Mouse (Mus musculus): ENCODE results near the gene Fxyd7. TPM values are rescaled to one million over a fixed set of nuclear protein-coding genes. Genes with fewer than 3 reads are reported as not detected.

Gene Fxyd7
- polyA plus RNA-seq, 1 experiment from 2014 or later: 265 TPM

GRCm38 (mm10) chr7:31041662-31042315 lies 9.5 kb downstream of the Fxyd7 start:
- Histone ChIP-seq H3K4me2 (peak overlapping the region; percentile 33), H3K4me1 (replicated peaks) (peaks cover 3% of the 10 kb centered on the region), H3K4me3 (peak overlapping the region; percentile 18), H3K36me3 (no peaks in the 10 kb centered on the region), H3K9ac (no peak overlapping the region), H3K27me3 (peaks cover 50% of the 10 kb centered on the region), H3K27ac (replicated peaks) (no peak overlapping the region), H3K9me3 (no peaks in the 10 kb centered on the region)
- WGBS: 7% methylated on average over 28 of the region's 28 CpGs
- ATAC-seq (ENCODE audit: low FRiP score, low read depth): no peak

GRCm38 (mm10) chr7:31041023-31041407 lies 10.3 kb downstream of the Fxyd7 start:
- H3K27me3 ChIP-seq: peaks cover 50% of the 10 kb centered on the region
- no peak overlapping the region for H3K4me3 ChIP-seq

GRCm38 (mm10) chr7:31040281-31041022 lies 10.8 kb downstream of the Fxyd7 start:
- Histone ChIP-seq H3K4me3 (no peak overlapping the region), H3K27me3 (peaks cover 49% of the 10 kb centered on the region)

More at GRCm38 (mm10) chr7:31041023-31041407, 10.3 kb downstream of the Fxyd7 start:
- Histone ChIP-seq H3K27ac (replicated peaks) (no peak overlapping the region), H3K4me2 (peak overlapping the region; percentile 33), H3K9me3 (no peaks in the 10 kb centered on the region), H3K36me3 (no peaks in the 10 kb centered on the region), H3K4me1 (replicated peaks) (peaks cover 3% of the 10 kb centered on the region), H3K9ac (no peak overlapping the region)
- no peak for ATAC-seq (ENCODE audit: low FRiP score, low read depth)
- WGBS: 52% methylated on average over 8 of the region's 8 CpGs

GRCm38 (mm10) chr7:31039011-31039410 lies 12.3 kb downstream of the Fxyd7 start:
- peaks cover 3% of the 10 kb centered on the region for H3K4me1 ChIP-seq (replicated peaks)
- no peaks in the 10 kb centered on the region for H3K36me3 ChIP-seq
- no peak overlapping the region for H3K27ac ChIP-seq (replicated peaks)
- no peaks in the 10 kb centered on the region for H3K9me3 ChIP-seq
- H3K9ac ChIP-seq: no peak overlapping the region
- 89% methylated on average over 4 of the region's 4 CpGs for WGBS
- H3K4me3 ChIP-seq: no peak overlapping the region
- peaks cover 36% of the 10 kb centered on the region for H3K27me3 ChIP-seq
- no peak overlapping the region for H3K4me2 ChIP-seq
- ATAC-seq (ENCODE audit: low FRiP score, low read depth): no peak

More at GRCm38 (mm10) chr7:31040281-31041022, 10.8 kb downstream of the Fxyd7 start:
- Histone ChIP-seq H3K9ac (no peak overlapping the region), H3K9me3 (no peaks in the 10 kb centered on the region), H3K36me3 (no peaks in the 10 kb centered on the region), H3K4me1 (replicated peaks) (peaks cover 3% of the 10 kb centered on the region), H3K27ac (replicated peaks) (no peak overlapping the region), H3K4me2 (no peak overlapping the region)
- WGBS: 79% methylated on average over 12 of the region's 12 CpGs
- no peak for ATAC-seq (ENCODE audit: low FRiP score, low read depth)

GRCm38 (mm10) chr7:31037675-31038074 lies 13.6 kb downstream of the Fxyd7 start:
- WGBS: 60% methylated on average over 2 of the region's 2 CpGs
- H3K9me3 ChIP-seq: no peaks in the 10 kb centered on the region
- H3K9ac ChIP-seq: no peak overlapping the region
- peaks cover 3% of the 10 kb centered on the region for H3K4me1 ChIP-seq (replicated peaks)
- no peaks in the 10 kb centered on the region for H3K36me3 ChIP-seq
- peaks cover 23% of the 10 kb centered on the region for H3K27me3 ChIP-seq
- H3K4me2 ChIP-seq: no peak overlapping the region
- H3K27ac ChIP-seq (replicated peaks): no peak overlapping the region
- no peak overlapping the region for H3K4me3 ChIP-seq
- ATAC-seq (ENCODE audit: low FRiP score, low read depth): no peak

GRCm38 (mm10) chr7:31036917-31037316 lies 14.3 kb downstream of the Fxyd7 start:
- 92% methylated on average over 7 of the region's 7 CpGs for WGBS
- no peak for ATAC-seq (ENCODE audit: low FRiP score, low read depth)

GRCm38 (mm10) chr7:31035291-31035690 lies 16.0 kb downstream of the Fxyd7 start:
- WGBS: 81% methylated on average over 11 of the region's 11 CpGs
- Histone ChIP-seq H3K9ac (no peak overlapping the region), H3K27me3 (peaks cover 3% of the 10 kb centered on the region; the same call in 1 of the 2 replicates), H3K9me3 (no peaks in the 10 kb centered on the region), H3K4me2 (no peak overlapping the region), H3K4me3 (no peak overlapping the region), H3K36me3 (no peaks in the 10 kb centered on the region), H3K27ac (replicated peaks) (no peak overlapping the region), H3K4me1 (replicated peaks) (no peaks in the 10 kb centered on the region)
- no peak for ATAC-seq (ENCODE audit: low FRiP score, low read depth)

More at GRCm38 (mm10) chr7:31036917-31037316, 14.3 kb downstream of the Fxyd7 start:
- Histone ChIP-seq H3K27ac (replicated peaks) (no peak overlapping the region), H3K4me2 (no peak overlapping the region), H3K27me3 (peaks cover 17% of the 10 kb centered on the region), H3K4me3 (no peak overlapping the region), H3K9me3 (no peaks in the 10 kb centered on the region), H3K4me1 (replicated peaks) (no peaks in the 10 kb centered on the region; the same call in 1 of the 2 replicates), H3K9ac (no peak overlapping the region), H3K36me3 (no peaks in the 10 kb centered on the region)

- WGBS: 68% methylated on average over 11 of the region's 11 CpGs
- H3K4me1 ChIP-seq (replicated peaks): no peaks in the 10 kb centered on the region
- H3K9ac ChIP-seq: no peak overlapping the region
- H3K27ac ChIP-seq (replicated peaks): no peak overlapping the region
- no peak overlapping the region for H3K4me3 ChIP-seq
- no peaks in the 10 kb centered on the region for H3K36me3 ChIP-seq
- H3K4me2 ChIP-seq: no peak overlapping the region
- ATAC-seq (ENCODE audit: low FRiP score, low read depth): no peak
- H3K27me3 ChIP-seq: no peaks in the 10 kb centered on the region
- no peaks in the 10 kb centered on the region for H3K9me3 ChIP-seq
Observed at GRCm38 (mm10) chr7:31034789-31035188, 16.5 kb downstream of the Fxyd7 start.

- H3K9me3 ChIP-seq: no peaks in the 10 kb centered on the region
- 80% methylated on average over 9 of the region's 9 CpGs for WGBS
- H3K4me1 ChIP-seq (replicated peaks): no peaks in the 10 kb centered on the region
- H3K4me3 ChIP-seq: no peak overlapping the region
- no peaks in the 10 kb centered on the region for H3K27me3 ChIP-seq
- no peak overlapping the region for H3K27ac ChIP-seq (replicated peaks)
- H3K4me2 ChIP-seq: no peak overlapping the region
- H3K9ac ChIP-seq: no peak overlapping the region
- H3K36me3 ChIP-seq: no peaks in the 10 kb centered on the region
- ATAC-seq (ENCODE audit: low FRiP score, low read depth): peak; percentile 23; the same call in 1 of the 2 replicates
Observed at GRCm38 (mm10) chr7:31033409-31034165, 17.7 kb downstream of the Fxyd7 start.

GRCm38 (mm10) chr7:31031731-31032130 lies 19.5 kb downstream of the Fxyd7 start:
- no peak overlapping the region for H3K27ac ChIP-seq (replicated peaks)
- no peaks in the 10 kb centered on the region for H3K4me1 ChIP-seq (replicated peaks)
- no peak for ATAC-seq (ENCODE audit: low FRiP score, low read depth)
- no peaks in the 10 kb centered on the region for H3K27me3 ChIP-seq
- H3K4me2 ChIP-seq: no peak overlapping the region
- no peak overlapping the region for H3K9ac ChIP-seq
- no peaks in the 10 kb centered on the region for H3K9me3 ChIP-seq
- 87% methylated on average over 7 of the region's 7 CpGs for WGBS
- no peak overlapping the region for H3K4me3 ChIP-seq
- H3K36me3 ChIP-seq: no peaks in the 10 kb centered on the region

- 74% methylated on average over 2 of the region's 2 CpGs for WGBS
Observed at GRCm38 (mm10) chr7:31030717-31031116, 20.6 kb downstream of the Fxyd7 start.

GRCm38 (mm10) chr7:31028609-31029008 lies 22.7 kb downstream of the Fxyd7 start:
- 79% methylated on average over 8 of the region's 8 CpGs for WGBS
- H3K4me1 ChIP-seq (replicated peaks): no peaks in the 10 kb centered on the region

More at GRCm38 (mm10) chr7:31030717-31031116, 20.6 kb downstream of the Fxyd7 start:
- Histone ChIP-seq H3K4me1 (replicated peaks) (no peaks in the 10 kb centered on the region), H3K4me3 (no peak overlapping the region), H3K27ac (replicated peaks) (no peak overlapping the region), H3K27me3 (no peaks in the 10 kb centered on the region), H3K9me3 (no peaks in the 10 kb centered on the region), H3K9ac (no peak overlapping the region), H3K36me3 (no peaks in the 10 kb centered on the region), H3K4me2 (no peak overlapping the region)
- ATAC-seq (ENCODE audit: low FRiP score, low read depth): no peak

More at GRCm38 (mm10) chr7:31028609-31029008, 22.7 kb downstream of the Fxyd7 start:
- Histone ChIP-seq H3K36me3 (no peaks in the 10 kb centered on the region), H3K27ac (replicated peaks) (no peak overlapping the region), H3K9me3 (no peaks in the 10 kb centered on the region), H3K4me3 (no peak overlapping the region), H3K4me2 (no peak overlapping the region), H3K9ac (no peak overlapping the region), H3K27me3 (no peaks in the 10 kb centered on the region)
- ATAC-seq (ENCODE audit: low FRiP score, low read depth): no peak
